Mouse (Mus musculus) megakaryocyte progenitor cell, adult 5-6 weeks (primary cell): ENCODE data around the gene Cdkn2a. TPM values are rescaled to one million over a fixed set of nuclear protein-coding genes. Genes with fewer than 3 reads are reported as not detected.
A peak's percentile ranks its signal among the peaks of the same experiment; 100 is the strongest.

Experiments used
- ATAC-seq: replicated peaks from 2 replicates; pipeline ENCODE4 v1.8.0; 2016; ENCODE audit warnings: mild to moderate bottlenecking, moderate TSS enrichment, inconsistent platforms; ENCODE audit not compliant: poor library complexity
- total RNA-seq, 2 experiments: library from RNA; stranded (forward) in 1 of 2; stranded (reverse) in 1 of 2; fragments of 157-497, 149-512 nt in 1 of 2; fragments of 200-1000 nt in 1 of 2; gene quantifications; 2 replicates each; pipeline versions ENCODE4 v1.2.3 to v1.2.4; 2015 to 2017

Gene Cdkn2a
- total RNA-seq, 2 experiments from 2014 or later, result not detected

GRCm38 (mm10) chr4:89277381-89277940 is 17.0 kb downstream of the Cdkn2a start:
- ATAC-seq, result no peak

- no peak for ATAC-seq
These were observed 17.7 kb downstream of the Cdkn2a start for GRCm38 (mm10) chr4:89276669-89277219.

- ATAC-seq, result peak; percentile 41
These were observed 18.5 kb downstream of the Cdkn2a start for GRCm38 (mm10) chr4:89275811-89276584.

- ATAC-seq, result 0 out of 2 replicates have a peak, but pooled peaks have one; percentile 20
These were observed 19.5 kb downstream of the Cdkn2a start for GRCm38 (mm10) chr4:89274829-89275548.

GRCm38 (mm10) chr4:89274006-89274405 is 20.4 kb downstream of the Cdkn2a start:
- no peak for ATAC-seq

- ATAC-seq, result peak; percentile 6; the same call in 1 of the 2 replicates
These were observed 20.9 kb downstream of the Cdkn2a start for GRCm38 (mm10) chr4:89273585-89273984.

GRCm38 (mm10) chr4:89272961-89273540 is 21.4 kb downstream of the Cdkn2a start:
- peak; percentile 13 for ATAC-seq

GRCm38 (mm10) chr4:89272101-89272718 is 22.2 kb downstream of the Cdkn2a start:
- 0 out of 2 replicates have a peak, but pooled peaks have one; percentile 22 for ATAC-seq

- ATAC-seq, result no peak
These were observed 36.7 kb downstream of the Cdkn2a start for GRCm38 (mm10) chr4:89257768-89258167.

GRCm38 (mm10) chr4:89234446-89234845 is 60.0 kb downstream of the Cdkn2a start:
- ATAC-seq, result no peak

Other genes with a start within 250 kb of the Cdkn2a start
- gene Mtap, start 157.5 kb downstream of the Cdkn2a start, total RNA-seq (2015), result 41.1 and 44.2 TPM in 2 replicates
- 34.5 and 37.0 TPM in 2 replicates for gene Mtap, start 157.5 kb downstream of the Cdkn2a start, total RNA-seq (2017)
- not detected in 2 replicates for gene Cdkn2b, start 16.4 kb upstream of the Cdkn2a start, total RNA-seq (2015)
- not detected in 2 replicates for gene Cdkn2b, start 16.4 kb upstream of the Cdkn2a start, total RNA-seq (2017)